In the genomic region with DNA sequence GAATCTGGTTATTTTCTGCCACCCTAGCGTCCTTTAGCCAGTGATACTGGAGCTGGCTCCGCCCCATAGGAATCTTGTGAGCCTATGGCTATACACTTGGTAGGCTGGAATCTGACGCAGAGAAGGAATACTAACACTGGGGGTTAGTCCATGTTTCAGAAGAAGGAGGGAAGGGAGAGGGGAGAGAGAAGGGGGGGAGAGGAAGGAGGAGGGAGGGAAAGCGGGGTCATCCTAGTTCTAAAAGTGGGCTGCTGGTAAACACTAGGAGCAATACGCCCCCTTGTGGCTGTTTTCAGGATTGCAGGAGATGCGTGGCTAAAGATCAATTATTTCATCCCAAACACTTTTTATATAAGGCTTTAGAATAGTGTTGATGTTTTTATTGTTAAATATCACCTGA, we compare ENCODE assay signal across 9 mouse cellular contexts. TPM values are rescaled to one million over a fixed set of nuclear protein-coding genes. Genes with fewer than 3 reads are reported as not detected.
DNase-seq lines count a peak whose midpoint lies in the region; ATAC-seq lines count a peak whose summit lies in the region.
"Had no signal": no experiment of that assay in that cellular context is flagged by ENCODE, and none has a peak within 500 bp of the region (broad histone marks: within the 10 kb centered on the region; RNA-seq: fewer than 3 reads in every experiment).

No protein-coding gene starts in this region.

- H3K27me3 ChIP-seq in embryonic facial prominence, embryonic 10.5 days (replicated peaks; ENCODE audit: low read depth, poor library complexity, severe bottlenecking): no peaks in the 10 kb centered on the region
- no peaks in the 10 kb centered on the region for H3K27me3 ChIP-seq in heart, embryonic 16.5 days (ENCODE audit: control insufficient read depth, insufficient read depth, low read length)

- WGBS in embryonic facial prominence, embryonic 10.5 days: 18% methylated on average over 6 of the region's 6 CpGs
- 15% methylated on average over 6 of the region's 6 CpGs for WGBS in heart, embryonic 16.5 days

- no peak overlapping the region for H3K27ac ChIP-seq in embryonic facial prominence, embryonic 10.5 days (replicated peaks)
- no peak overlapping the region for H3K27ac ChIP-seq in heart, embryonic 16.5 days (ENCODE audit: low read length)
- H3K27ac ChIP-seq: liver, embryonic 15.5 days had no signal

- H3K9me3 ChIP-seq in embryonic facial prominence, embryonic 10.5 days: no peaks in the 10 kb centered on the region
- H3K9me3 ChIP-seq in heart, embryonic 16.5 days (replicated peaks; ENCODE audit: control insufficient read depth, low read length): no peaks in the 10 kb centered on the region
- H3K9me3 ChIP-seq: liver, embryonic 15.5 days had no signal

- ATAC-seq in activated CD4-positive, CD25-positive, alpha-beta regulatory T cell, adult 4 months: peak; percentile 14
- no peak for ATAC-seq in heart, embryonic 16.5 days (replicated peaks; ENCODE audit: extremely low read depth, insufficient read depth, low FRiP score)
- peak; percentile 66 for ATAC-seq in megakaryocyte progenitor cell, adult 5-6 weeks (replicated peaks; ENCODE audit: poor library complexity)

- no peak overlapping the region for H3K4me3 ChIP-seq in embryonic facial prominence, embryonic 10.5 days
- no peak overlapping the region for H3K4me3 ChIP-seq in heart, embryonic 16.5 days (ENCODE audit: low read length)
- H3K4me3 ChIP-seq: liver, embryonic 15.5 days had no signal

- no peaks in the 10 kb centered on the region for H3K36me3 ChIP-seq in embryonic facial prominence, embryonic 10.5 days (replicated peaks)
- no peaks in the 10 kb centered on the region for H3K36me3 ChIP-seq in heart, embryonic 16.5 days (ENCODE audit: control insufficient read depth, insufficient read depth)
- H3K36me3 ChIP-seq: liver, embryonic 15.5 days had no signal

- peak; percentile 18 for DNase-seq in adrenal gland, adult 2 months
- DNase-seq in adrenal gland, postnatal 4 days (ENCODE audit: low spot score in 2 of 2): no peak
- peak; percentile 78 for DNase-seq in embryonic facial prominence, embryonic 10.5 days (ENCODE audit: low spot score)
- peak; percentile 64 to 78 for DNase-seq in layer of hippocampus, postnatal 14 days (ENCODE audit: low spot score in 2 of 2)
- peak; percentile 86 for DNase-seq in right cerebral cortex, postnatal 4 days

- peak overlapping the region; percentile 39; the same call in 1 of the 2 replicates for H3K4me2 ChIP-seq in heart, embryonic 16.5 days (ENCODE audit: low read depth, low read length)
- H3K4me2 ChIP-seq: liver, embryonic 15.5 days had no signal

- H3K4me1 ChIP-seq in embryonic facial prominence, embryonic 10.5 days: peaks cover 25% of the 10 kb centered on the region
- H3K4me1 ChIP-seq in heart, embryonic 16.5 days (ENCODE audit: control insufficient read depth, insufficient read depth, low read length): no peaks in the 10 kb centered on the region
- H3K4me1 ChIP-seq: liver, embryonic 15.5 days had no signal

- H3K9ac ChIP-seq in heart, embryonic 16.5 days (ENCODE audit: low read length): no peak overlapping the region
- H3K9ac ChIP-seq: liver, embryonic 15.5 days had no signal

RNA-seq across cellular contexts. Expression of a gene that starts 27.2 kb away (rescaled TPM):
- total RNA-seq in adrenal gland, adult 2 months (2021): 1 to 10 TPM; 6.9 TPM
- polyA plus RNA-seq in adrenal gland, adult 2 months (2012; rRNA removed): 7.2 and 8.3 TPM in 2 replicates
- 10 to 100 TPM; 49.0 to 49.5 TPM for total RNA-seq in adrenal gland, postnatal 4 days (2021)
- polyA plus RNA-seq in activated CD4-positive, CD25-positive, alpha-beta regulatory T cell, adult 4 months (2017; shearing (Covaris generic)): 10 to 100 TPM; 77.3 to 94.3 TPM
- polyA plus RNA-seq in embryonic facial prominence, embryonic 10.5 days (2016; fragmentation: Nextera tagmentation; extraction: Ambion mirVana): 384 and 402 TPM in 2 replicates
- 231 and 263 TPM in 2 replicates for polyA plus RNA-seq in heart, embryonic 16.5 days (2015; fragmentation: Nextera tagmentation; extraction: Ambion mirVana)
- 1 to 10 TPM; 4.3 to 4.7 TPM for total RNA-seq in layer of hippocampus, postnatal 14 days (2021)
- 499 and 603 TPM in 2 replicates for total RNA-seq in megakaryocyte progenitor cell, adult 5-6 weeks (2015)
- 233 and 253 TPM in 2 replicates for total RNA-seq in megakaryocyte progenitor cell, adult 5-6 weeks (2017)

RNA-seq across cellular contexts. Expression of a gene that starts 33.6 kb away (rescaled TPM):
- 10 to 100 TPM; 18.0 to 26.4 TPM for total RNA-seq in adrenal gland, adult 2 months (2021)
- polyA plus RNA-seq in adrenal gland, adult 2 months (2012; rRNA removed): 16.9 and 18.3 TPM in 2 replicates
- 10 to 100 TPM; 23.4 to 32.4 TPM for total RNA-seq in adrenal gland, postnatal 4 days (2021)
- 10 to 100 TPM; 33.4 to 38.9 TPM for polyA plus RNA-seq in activated CD4-positive, CD25-positive, alpha-beta regulatory T cell, adult 4 months (2017; shearing (Covaris generic))
- polyA plus RNA-seq in embryonic facial prominence, embryonic 10.5 days (2016; fragmentation: Nextera tagmentation; extraction: Ambion mirVana): 25.2 and 25.9 TPM in 2 replicates
- polyA plus RNA-seq in heart, embryonic 16.5 days (2015; fragmentation: Nextera tagmentation; extraction: Ambion mirVana): 29.3 and 30.2 TPM in 2 replicates
- 10 to 100 TPM; 16.6 to 18.8 TPM for total RNA-seq in layer of hippocampus, postnatal 14 days (2021)
- total RNA-seq in megakaryocyte progenitor cell, adult 5-6 weeks (2015): 13.9 and 15.9 TPM in 2 replicates
- total RNA-seq in megakaryocyte progenitor cell, adult 5-6 weeks (2017): 24.6 and 25.0 TPM in 2 replicates

RNA-seq across cellular contexts. Expression of a gene that starts 48.6 kb away (rescaled TPM):
- total RNA-seq in adrenal gland, adult 2 months (2021): 1 to 10 TPM in 1 of 2 experiments, under 1 TPM in 1; 0.98 to 1.5 TPM
- polyA plus RNA-seq in adrenal gland, adult 2 months (2012; rRNA removed): 1.4 TPM in 2 replicates
- 1 to 10 TPM; 3.1 to 4.0 TPM for total RNA-seq in adrenal gland, postnatal 4 days (2021)
- not detected for polyA plus RNA-seq in activated CD4-positive, CD25-positive, alpha-beta regulatory T cell, adult 4 months (2017; shearing (Covaris generic))
- polyA plus RNA-seq in embryonic facial prominence, embryonic 10.5 days (2016; fragmentation: Nextera tagmentation; extraction: Ambion mirVana): 0.92 and 0.94 TPM in 2 replicates
- 0.21 and 0.22 TPM in 2 replicates for polyA plus RNA-seq in heart, embryonic 16.5 days (2015; fragmentation: Nextera tagmentation; extraction: Ambion mirVana)
- 100 to 1,000 TPM; 179 to 203 TPM for total RNA-seq in layer of hippocampus, postnatal 14 days (2021)
- total RNA-seq in megakaryocyte progenitor cell, adult 5-6 weeks (2015): not detected in 2 replicates
- total RNA-seq in megakaryocyte progenitor cell, adult 5-6 weeks (2017): not detected in 2 replicates
- polyA plus RNA-seq: liver, embryonic 15.5 days had no signal

Comparison
In these comparisons a context has a peak if more than half of its experiments do, and no peak if none do; other contexts are left out.
1. DNase-seq: peak in adrenal gland, adult 2 months (single experiment), embryonic facial prominence, embryonic 10.5 days (single experiment), layer of hippocampus, postnatal 14 days (2 of 2) and right cerebral cortex, postnatal 4 days (single experiment); none in adrenal gland, postnatal 4 days (0 of 2).
2. RNA of a gene that starts 27.2 kb away (total RNA-seq): 233 to 603 TPM in megakaryocyte progenitor cell, adult 5-6 weeks and 49.0 to 49.5 TPM in adrenal gland, postnatal 4 days; 6.9 TPM in adrenal gland, adult 2 months and 4.3 to 4.7 TPM in layer of hippocampus, postnatal 14 days; every median in the first group is over 4 times any median in the second.
3. RNA of a gene that starts 48.6 kb away (total RNA-seq): 179 to 203 TPM in layer of hippocampus, postnatal 14 days; 3.1 to 4.0 TPM in adrenal gland, postnatal 4 days, 0.98 to 1.5 TPM in adrenal gland, adult 2 months and not detected in megakaryocyte progenitor cell, adult 5-6 weeks; every median in the first group is over 10 times any median in the second.